8 mouse cellular contexts compared by ENCODE assay signal in genomic region chr12:100275850-100276249, GRCm38 (mm10).
A peak's percentile ranks its signal among the peaks of the same experiment; 100 is the strongest.
DNase-seq lines count a peak whose midpoint lies in the region; ATAC-seq and TF ChIP-seq lines count a peak whose summit lies in the region.

No protein-coding gene starts in this region.

- H3K9me3 ChIP-seq in heart, embryonic 14.5 days (ENCODE audit: control insufficient read depth, low read length) = no peaks in the 10 kb centered on the region
- H3K9me3 ChIP-seq in limb, embryonic 15.5 days = no peaks in the 10 kb centered on the region

- H3K4me1 ChIP-seq in heart, embryonic 14.5 days (ENCODE audit: control insufficient read depth in 2 of 2, insufficient read depth in 2 of 2, low read length in 2 of 2) = peaks cover 8 to 10% of the 10 kb centered on the region in 2 experiments; a peak in 3 of 4 replicates
- peaks cover 34% of the 10 kb centered on the region for H3K4me1 ChIP-seq in limb, embryonic 15.5 days
- peaks cover 36% of the 10 kb centered on the region for H3K4me1 ChIP-seq in small intestine, adult 2 months (ENCODE audit: control insufficient read depth, insufficient read depth, insufficient read length, low read length)

- no peak overlapping the region for H3K4me2 ChIP-seq in heart, embryonic 14.5 days (ENCODE audit: low read length)
- H3K4me2 ChIP-seq in limb, embryonic 15.5 days = no peak overlapping the region

- H3K36me3 ChIP-seq in heart, embryonic 14.5 days (ENCODE audit: control insufficient read depth, insufficient read depth, low read length) = no peaks in the 10 kb centered on the region
- no peaks in the 10 kb centered on the region for H3K36me3 ChIP-seq in limb, embryonic 15.5 days
- H3K36me3 ChIP-seq in small intestine, adult 2 months (ENCODE audit: control insufficient read depth, insufficient read depth, low read length) = no peaks in the 10 kb centered on the region

- ATAC-seq in heart, embryonic 14.5 days (ENCODE audit: insufficient number of reproducible peaks, insufficient read depth, low FRiP score, low read depth) = peak; percentile 53
- ATAC-seq in limb, embryonic 15.5 days (ENCODE audit: insufficient number of reproducible peaks, low FRiP score, low TSS enrichment, low read depth) = peak; percentile 64; the same call in 1 of the 2 replicates

- intact Hi-C loops in left cerebral cortex, postnatal 4 days (cut with DNase I) = loop anchor here (5.0 kb wide), 2 partner anchors 54 to 69 kb away; no protein-coding TSS in a partner anchor

- H3K4me3 ChIP-seq in heart, embryonic 14.5 days (ENCODE audit: control insufficient read depth in 1 of 2, insufficient read depth in 1 of 2, low read depth in 1 of 2, low read length in 2 of 2) = no peak overlapping the region
- H3K4me3 ChIP-seq in limb, embryonic 15.5 days = no peak overlapping the region
- no peak overlapping the region for H3K4me3 ChIP-seq in small intestine, adult 2 months (ENCODE audit: low read depth, low read length)

- TF ChIP-seq POLR2A in small intestine, adult 2 months (IDR thresholded peaks at IDR 0.05; ENCODE audit: low read depth, low read length) = no peak

- peak overlapping the region; percentile 29 to 46; a peak in 2 of 4 replicates for H3K27ac ChIP-seq in heart, embryonic 14.5 days (replicated peaks in 1 of 2; ENCODE audit: control insufficient read depth in 1 of 2, insufficient read depth in 1 of 2, low read depth in 2 of 2, low read length in 2 of 2)
- H3K27ac ChIP-seq in limb, embryonic 15.5 days = peak overlapping the region; percentile 73
- peak overlapping the region; percentile 72; the same call in 1 of the 2 replicates for H3K27ac ChIP-seq in small intestine, adult 2 months (ENCODE audit: insufficient read depth, low read depth, low read length)

- 45% methylated on average over 5 of the region's 5 CpGs for WGBS in heart, embryonic 14.5 days
- 52% methylated on average over 5 of the region's 5 CpGs for WGBS in limb, embryonic 15.5 days
- WGBS in small intestine, adult 2 months = 17% methylated on average over 5 of the region's 5 CpGs

- no peaks in the 10 kb centered on the region for H3K27me3 ChIP-seq in heart, embryonic 14.5 days (ENCODE audit: control insufficient read depth, insufficient read depth, low read length)
- H3K27me3 ChIP-seq in limb, embryonic 15.5 days = no peaks in the 10 kb centered on the region
- no peaks in the 10 kb centered on the region for H3K27me3 ChIP-seq in small intestine, adult 2 months (ENCODE audit: control insufficient read depth, insufficient read depth, low read length)

- DNase-seq in left cerebral cortex, postnatal 4 days = peak; percentile 83
- no peak for DNase-seq in left cerebral cortex, adult 9 months (ENCODE audit: low spot score in 2 of 2)
- peak; percentile 92 for DNase-seq in adrenal gland, adult 8-10 months
- no peak for DNase-seq in left cerebral cortex, adult 11 months (ENCODE audit: low spot score)
- no peak for DNase-seq in embryo, embryonic 10.5 days (ENCODE audit: low spot score)

- no peak overlapping the region for H3K9ac ChIP-seq in heart, embryonic 14.5 days (ENCODE audit: low read length)
- no peak overlapping the region for H3K9ac ChIP-seq in limb, embryonic 15.5 days

- TF ChIP-seq CTCF in small intestine, adult 2 months (IDR thresholded peaks at IDR 0.05; ENCODE audit: extremely low read depth, insufficient read length, insufficient replicate concordance, low read depth, low read length) = no peak

Comparison
In these comparisons a context has a peak if more than half of its experiments do, and no peak if none do; other contexts are left out.
1. DNase-seq: peak in left cerebral cortex, postnatal 4 days (single experiment) and adrenal gland, adult 8-10 months (single experiment); none in left cerebral cortex, adult 9 months (0 of 2), left cerebral cortex, adult 11 months (single experiment) and embryo, embryonic 10.5 days (single experiment).
2. Peak in every context shown above with its lines, with median percentiles within 50 percentile points of each other: H3K27ac ChIP-seq.